Mouse (Mus musculus) lung, postnatal 0 days (tissue): ENCODE measurements around the gene Pik3r1. TPM values are rescaled to one million over a fixed set of nuclear protein-coding genes. Genes with fewer than 3 reads are reported as not detected.
A peak's percentile ranks its signal among the peaks of the same experiment; 100 is the strongest.

Experiments
- ATAC-seq: fragments of 200-750 bp; cut with Nextera tagmentation; 2 replicates; pipeline ENCODE4 v1.8.0; 2017; ENCODE audit warnings: moderate library complexity
- DNase-seq: peaks from one replicate; pipeline ENCODE4 v3.0.0-alpha.2; 2016; ENCODE audit warnings: low spot score
- H3K27ac ChIP-seq: fragments of 300-500 bp; sonication (generic); 2 replicates; pipeline ENCODE4 v1.5.1; 2014; ENCODE audit warnings: antibody characterized with exemption, mild to moderate bottlenecking, low read length, mixed read lengths
- H3K27me3 ChIP-seq: fragments of 300-500 bp; sonication (generic); replicated peaks from 2 replicates; pipeline ENCODE4 v1.6.1; 2014; ENCODE audit warnings: low read length, mixed read lengths; ENCODE audit not compliant: insufficient read depth
- H3K36me3 ChIP-seq: fragments of 300-500 bp; sonication (generic); 2 replicates; pipeline ENCODE4 v1.6.1; 2014; ENCODE audit warnings: low read length, mixed read lengths; ENCODE audit not compliant: insufficient read depth
- H3K4me1 ChIP-seq: fragments of 300-500 bp; sonication (generic); 2 replicates; pipeline ENCODE4 v1.6.1; 2014; ENCODE audit warnings: antibody characterized with exemption, low read depth, low read length, mixed read lengths; ENCODE audit not compliant: insufficient read depth
- H3K4me2 ChIP-seq: fragments of 300-500 bp; sonication (generic); replicated peaks from 2 replicates; pipeline ENCODE4 v1.6.1; 2014; ENCODE audit warnings: low read depth, mild to moderate bottlenecking, low read length, moderate library complexity, mixed read lengths
- H3K4me3 ChIP-seq: fragments of 300-500 bp; sonication (generic); 2 replicates; pipeline ENCODE4 v1.5.1; 2014; ENCODE audit warnings: low read depth, low read length
- H3K9ac ChIP-seq: fragments of 300-500 bp; sonication (generic); replicated peaks from 2 replicates; pipeline ENCODE4 v1.6.1; 2014; ENCODE audit warnings: low read depth, mild to moderate bottlenecking
- H3K9me3 ChIP-seq: fragments of 300-500 bp; sonication (generic); 2 replicates; pipeline ENCODE4 v1.6.1; 2016; ENCODE audit warnings: low read length, mixed read lengths
- CTCF ChIP-seq: IDR thresholded peaks from 2 replicates; pipeline ENCODE4 v1.5.1; 2016; ENCODE audit warnings: antibody characterized with exemption, mild to moderate bottlenecking
- EP300 ChIP-seq: IDR thresholded peaks from 2 replicates; pipeline ENCODE4 v1.6.1; 2016; ENCODE audit warnings: antibody characterized with exemption, mild to moderate bottlenecking, control low read depth
- WGBS: fragments of 180-500 bp; shearing (Covaris S2); extraction: QIAGEN DNeasy Blood & Tissue Kit; methylation state at CpG from one replicate; pipeline ENCODE4 v1.1.7; 2014; 5-methylcytosine and 5-hydroxymethylcytosine counted together
- polyA plus RNA-seq: library from polyadenylated mRNA; unstranded; fragments of >200 nt; fragmentation: Nextera tagmentation; extraction: Ambion mirVana; gene quantifications from 2 replicates; pipeline ENCODE4 v1.2.1, GENCODE M21; 2015

Gene Pik3r1
- polyA plus RNA-seq, 1 experiment from 2014 or later: 28.1 TPM

DNA sequence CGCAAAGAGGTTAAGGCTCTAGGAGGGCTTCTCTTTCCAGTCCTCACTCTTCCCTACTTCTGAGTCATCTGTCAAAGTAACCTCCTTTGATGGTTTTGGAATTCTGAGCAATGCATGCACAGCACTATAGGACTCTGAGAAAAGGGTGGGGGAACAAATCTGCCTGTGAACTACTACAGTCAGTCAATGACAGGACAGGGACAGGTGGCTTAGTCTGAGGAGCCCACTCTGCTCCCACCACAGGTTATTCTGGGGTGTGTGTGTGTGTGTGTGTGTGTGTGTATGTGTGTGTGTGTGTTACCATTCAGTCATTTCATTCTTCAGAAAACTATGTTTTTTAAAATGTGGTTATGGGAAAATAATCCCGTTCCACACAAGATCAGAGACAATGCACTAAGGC lies 46.9 kb downstream of the Pik3r1 start:
- DNase-seq (no peak), ATAC-seq (no peak)
- no peaks in the 10 kb centered on the region for H3K9me3 ChIP-seq
- H3K27ac ChIP-seq: no peak overlapping the region
- 85% methylated on average over 1 of the region's 2 CpGs for WGBS
- no peaks in the 10 kb centered on the region for H3K27me3 ChIP-seq
- no peak overlapping the region for H3K4me3 ChIP-seq
- no peak for TF ChIP-seq CTCF
- no peak for TF ChIP-seq EP300
- no peak overlapping the region for H3K9ac ChIP-seq
- peaks cover 11% of the 10 kb centered on the region; the same call in 1 of the 2 replicates for H3K4me1 ChIP-seq
- H3K36me3 ChIP-seq: no peaks in the 10 kb centered on the region
- H3K4me2 ChIP-seq: no peak overlapping the region

DNA sequence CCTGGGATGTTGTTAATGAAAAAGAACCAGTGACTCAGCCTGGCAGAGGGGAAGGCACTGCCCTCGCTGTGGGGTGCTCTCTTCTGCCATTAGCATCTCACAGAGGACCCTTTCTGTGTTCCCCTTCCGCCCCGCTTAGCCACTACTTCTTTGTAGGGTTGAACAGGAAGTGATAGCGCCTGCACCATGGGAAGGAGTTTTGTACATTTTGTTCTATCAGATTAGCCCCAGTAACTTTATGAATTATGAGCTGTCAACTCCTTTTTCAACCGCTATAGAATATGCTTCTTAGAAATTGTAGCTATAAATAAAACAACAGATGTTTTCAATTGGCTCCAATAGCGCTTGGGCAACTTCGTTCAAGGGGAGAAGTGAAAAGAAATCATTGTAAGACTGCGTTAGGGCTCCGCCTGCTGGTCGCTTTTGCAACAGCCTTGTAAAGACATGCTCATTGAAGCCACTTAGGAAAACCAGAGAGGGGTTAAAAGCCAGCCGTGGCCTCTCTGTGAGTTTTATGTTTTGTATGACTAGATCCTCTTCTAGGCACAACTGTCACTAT lies 48.6 kb downstream of the Pik3r1 start:
- WGBS: 11% methylated on average over 11 of the region's 11 CpGs
- H3K27me3 ChIP-seq: no peaks in the 10 kb centered on the region
- H3K4me3 ChIP-seq: no peak overlapping the region
- H3K27ac ChIP-seq: peak overlapping the region; percentile 84
- H3K9me3 ChIP-seq: no peaks in the 10 kb centered on the region
- H3K4me1 ChIP-seq: peaks cover 11% of the 10 kb centered on the region; the same call in 1 of the 2 replicates
- TF ChIP-seq CTCF: peak; percentile 86
- peak; percentile 99 for TF ChIP-seq EP300
- no peaks in the 10 kb centered on the region for H3K36me3 ChIP-seq
- peak overlapping the region; percentile 14; the same call in 1 of the 2 replicates for H3K4me2 ChIP-seq
- ATAC-seq (peak; percentile 85), DNase-seq (peak; percentile 97)
- H3K9ac ChIP-seq: no peak overlapping the region

DNA sequence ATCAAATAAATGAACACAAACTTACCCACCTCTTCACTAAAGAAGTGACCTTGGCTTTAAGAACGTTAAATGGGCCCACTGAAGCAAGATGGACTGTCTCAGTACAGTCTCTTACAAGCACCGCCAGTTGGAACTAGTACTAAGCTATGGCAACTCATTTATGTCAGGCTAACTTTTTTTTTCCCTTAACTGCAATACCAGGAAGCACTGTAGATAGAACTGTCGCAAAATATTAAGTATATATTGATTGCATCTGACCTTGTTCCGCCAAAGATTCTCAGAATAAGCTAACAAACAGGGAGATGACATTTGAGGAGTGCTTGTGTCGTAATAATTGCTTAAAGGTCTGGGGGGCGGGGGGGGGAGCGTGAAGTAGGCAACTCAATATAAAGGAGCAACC lies 49.3 kb downstream of the Pik3r1 start:
- WGBS: 42% methylated on average over 7 of the region's 7 CpGs
- TF ChIP-seq EP300 (no peak), CTCF (no peak)
- H3K9me3 ChIP-seq: no peaks in the 10 kb centered on the region

DNA sequence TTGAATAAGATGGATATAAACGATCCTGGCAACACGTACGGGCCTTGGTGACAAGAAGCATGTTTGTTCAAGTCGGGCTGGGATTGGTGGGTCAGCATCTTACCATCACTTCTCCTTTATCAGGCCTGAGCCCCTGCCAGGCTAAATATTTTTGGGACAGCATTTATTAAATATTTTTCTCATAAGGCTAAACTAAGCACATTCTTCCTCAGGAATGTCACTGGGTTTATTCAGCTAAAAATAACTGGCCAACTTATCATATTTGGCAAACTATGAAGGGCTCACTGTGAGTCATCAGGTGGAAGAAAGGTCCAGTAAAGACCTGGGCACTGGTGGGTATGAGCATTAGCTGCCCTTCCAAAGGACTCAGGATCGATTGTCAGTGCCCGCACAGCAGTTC lies 50.2 kb downstream of the Pik3r1 start:
- ATAC-seq (no peak), DNase-seq (peak; percentile 58)
- no peak for TF ChIP-seq CTCF
- peak; percentile 49; the same call in 1 of the 2 replicates for TF ChIP-seq EP300
- 39% methylated on average over 6 of the region's 6 CpGs for WGBS
- Histone ChIP-seq H3K9ac (no peak overlapping the region), H3K4me1 (peaks cover 15% of the 10 kb centered on the region; the same call in 1 of the 2 replicates), H3K36me3 (no peaks in the 10 kb centered on the region), H3K27ac (peak overlapping the region; percentile 35; the same call in 1 of the 2 replicates), H3K4me3 (no peak overlapping the region), H3K27me3 (no peaks in the 10 kb centered on the region), H3K9me3 (no peaks in the 10 kb centered on the region), H3K4me2 (no peak overlapping the region)

More for the DNA sequence above, 49.3 kb downstream of the Pik3r1 start:
- Histone ChIP-seq H3K27me3 (no peaks in the 10 kb centered on the region), H3K4me1 (peaks cover 11% of the 10 kb centered on the region; the same call in 1 of the 2 replicates), H3K27ac (peak overlapping the region; percentile 84), H3K9ac (no peak overlapping the region), H3K4me2 (no peak overlapping the region), H3K4me3 (no peak overlapping the region), H3K36me3 (no peaks in the 10 kb centered on the region)
- DNase-seq (peak; percentile 81), ATAC-seq (peak; percentile 37)

DNA sequence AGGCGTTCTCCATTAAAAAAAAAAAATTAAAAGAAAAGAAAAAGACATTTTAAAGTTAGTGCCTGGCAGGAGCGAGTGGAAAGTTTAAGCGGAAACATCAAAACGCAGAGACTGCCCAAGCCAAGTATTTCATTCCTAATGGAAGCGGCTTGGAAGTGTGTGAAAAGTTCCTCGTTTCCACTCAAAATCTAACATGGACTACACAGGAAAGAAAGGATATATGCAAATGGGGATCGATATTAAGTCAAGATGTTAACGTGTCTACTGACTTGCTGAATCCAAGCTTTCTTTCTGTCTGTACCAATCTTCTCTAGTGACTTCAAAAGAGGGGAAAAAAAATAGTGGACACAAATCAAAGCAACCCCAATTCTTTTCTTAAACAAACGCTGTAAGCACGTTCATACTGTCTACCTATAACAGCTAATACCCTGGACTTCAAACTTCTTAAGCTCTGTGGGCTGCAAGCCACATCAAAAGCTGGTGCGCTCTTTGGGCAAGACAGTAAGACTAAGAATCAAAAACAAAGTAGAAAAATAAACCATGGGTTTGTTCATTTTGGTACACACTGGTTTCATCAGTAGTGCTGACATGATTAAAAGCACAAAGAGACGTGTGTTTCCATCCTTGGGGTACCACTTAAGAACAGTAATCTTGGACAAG lies 54.5 kb downstream of the Pik3r1 start:
- DNase-seq: no peak
- no peak for TF ChIP-seq EP300
- no peak for TF ChIP-seq CTCF
- 69% methylated on average over 12 of the region's 12 CpGs for WGBS
- H3K4me2 ChIP-seq: no peak overlapping the region
- H3K27ac ChIP-seq: peak overlapping the region; percentile 39
- no peak for ATAC-seq
- no peak overlapping the region for H3K9ac ChIP-seq
- no peaks in the 10 kb centered on the region for H3K9me3 ChIP-seq
- peaks cover 3% of the 10 kb centered on the region; the same call in 1 of the 2 replicates for H3K36me3 ChIP-seq
- no peaks in the 10 kb centered on the region for H3K27me3 ChIP-seq
- H3K4me1 ChIP-seq: peaks cover 4% of the 10 kb centered on the region; the same call in 1 of the 2 replicates
- H3K4me3 ChIP-seq: no peak overlapping the region

DNA sequence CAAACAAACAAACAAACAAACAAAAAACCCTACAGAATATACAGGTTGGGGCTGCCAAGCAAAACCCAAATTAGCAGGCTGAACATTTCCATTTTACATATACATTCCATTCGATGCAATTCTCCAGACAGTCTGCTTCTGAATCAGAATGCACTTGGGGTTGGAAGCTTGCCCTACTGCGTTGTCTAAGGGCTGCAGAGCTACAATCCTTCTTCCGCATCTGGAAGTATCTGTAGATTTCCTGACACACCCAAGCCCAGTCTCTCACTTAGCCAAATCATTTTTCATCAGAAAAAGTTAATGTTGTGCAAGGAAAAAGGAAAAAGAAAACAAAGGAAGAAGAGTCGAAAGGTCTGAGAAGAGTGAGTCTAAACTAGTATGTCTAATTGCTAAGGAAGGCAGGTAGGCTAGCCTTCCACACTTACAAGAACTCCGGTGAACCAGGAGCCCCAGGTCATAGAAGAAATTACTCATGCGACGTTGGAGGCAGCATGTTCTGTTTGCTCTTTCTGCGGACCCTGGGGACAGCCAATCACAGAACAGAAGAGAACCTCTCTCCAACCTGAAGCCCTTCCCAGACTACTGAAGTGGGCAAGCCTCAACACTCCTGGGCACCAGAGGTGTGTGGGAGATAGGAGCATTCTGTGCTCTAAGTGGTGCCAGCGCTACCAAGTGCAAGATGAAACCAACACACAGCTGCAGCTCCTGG lies 55.1 kb downstream of the Pik3r1 start:
- ATAC-seq: peak; percentile 25; the same call in 1 of the 2 replicates
- Histone ChIP-seq H3K4me3 (no peak overlapping the region), H3K4me2 (no peak overlapping the region), H3K27ac (peak overlapping the region; percentile 39), H3K4me1 (peaks cover 4% of the 10 kb centered on the region; the same call in 1 of the 2 replicates), H3K9ac (no peak overlapping the region), H3K27me3 (no peaks in the 10 kb centered on the region), H3K9me3 (no peaks in the 10 kb centered on the region), H3K36me3 (peaks cover 7% of the 10 kb centered on the region; the same call in 1 of the 2 replicates)
- 50% methylated on average over 9 of the region's 9 CpGs for WGBS
- no peak for TF ChIP-seq EP300
- no peak for TF ChIP-seq CTCF
- DNase-seq: peak; percentile 56
